Mouse (Mus musculus): Measurements from ENCODE around the gene Dab2. TPM values are rescaled to one million over a fixed set of nuclear protein-coding genes. Genes with fewer than 3 reads are reported as not detected.

The Dab2 gene
- total RNA-seq (2021) = 100 to 1,000 TPM; 435 to 470 TPM
- long read RNA-seq, experiment 1, full-length matches to known transcripts = 19 of 78 reads
- long read RNA-seq, experiment 1, partial matches to known transcripts = 47 of 78 reads
- long read RNA-seq, experiment 1, other reads (novel, unspliced or antisense) = 12 of 78 reads
- long read RNA-seq, experiment 2, full-length matches to known transcripts = 40 of 57 reads
- long read RNA-seq, experiment 2, partial matches to known transcripts = 8 of 57 reads
- long read RNA-seq, experiment 2, other reads (novel, unspliced or antisense) = 9 of 57 reads

DNA sequence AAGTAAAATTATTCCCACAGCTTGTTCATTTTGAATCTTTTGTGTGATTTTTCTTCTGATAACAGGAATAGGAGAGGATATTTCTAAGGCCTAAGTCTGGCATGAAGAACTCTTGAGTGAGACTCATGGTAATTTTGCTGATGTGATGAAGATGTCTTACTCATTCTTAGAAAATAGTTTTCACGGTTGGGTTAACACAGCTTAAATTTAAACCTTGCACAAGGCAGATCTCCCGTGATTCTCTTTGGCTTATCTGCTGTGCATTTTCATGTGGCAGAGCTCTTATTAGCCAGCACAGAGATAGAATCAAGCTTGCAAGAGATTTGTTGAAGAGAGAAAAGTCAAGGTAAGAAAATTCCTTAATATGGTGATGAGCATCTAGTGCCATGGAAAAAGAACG lies at the start of gene Dab2:
Gene Dab2, plus strand, starts transcription at position 235 of the 400 bp plus-strand sequence.
- DNase-seq = no peak

DNA sequence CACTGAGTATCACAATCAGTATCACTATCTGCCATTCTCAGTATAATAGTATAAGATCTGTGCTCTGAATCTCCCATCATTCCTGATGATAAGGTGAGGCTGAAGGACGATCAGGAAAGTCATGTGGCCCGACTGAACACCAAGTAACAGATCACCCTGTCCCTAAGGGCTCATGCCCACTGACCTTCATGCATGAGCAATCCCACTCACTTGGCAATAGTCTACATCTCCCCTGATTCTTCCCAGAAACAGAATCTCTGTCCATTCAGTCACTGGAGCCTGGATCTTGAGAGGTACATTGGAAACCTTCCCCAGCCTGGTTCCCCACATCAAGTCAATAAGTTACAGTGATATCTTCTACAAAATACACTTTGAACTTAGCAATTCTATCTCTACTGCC lies 46.1 kb upstream of the Dab2 start:
- DNase-seq = no peak

DNA sequence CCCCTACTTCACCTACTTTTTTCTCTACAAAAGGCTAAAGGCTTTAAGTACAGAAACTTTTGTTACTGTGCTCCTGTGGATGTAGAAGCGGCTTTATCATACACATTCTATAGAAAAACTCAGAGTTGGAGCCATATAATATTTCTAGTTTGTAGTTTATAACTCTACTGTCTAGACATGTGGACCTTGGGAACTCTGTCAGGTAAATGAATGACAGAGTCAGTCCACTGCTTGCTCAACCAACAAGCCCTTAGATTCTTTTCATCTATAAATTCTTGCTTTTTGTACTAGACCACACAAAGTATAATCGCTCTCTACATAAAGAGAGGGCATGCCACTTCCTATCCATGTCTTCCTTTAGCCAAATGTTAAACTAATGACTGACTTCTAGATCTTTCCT lies 45.2 kb upstream of the Dab2 start:
- no peak for DNase-seq

DNA sequence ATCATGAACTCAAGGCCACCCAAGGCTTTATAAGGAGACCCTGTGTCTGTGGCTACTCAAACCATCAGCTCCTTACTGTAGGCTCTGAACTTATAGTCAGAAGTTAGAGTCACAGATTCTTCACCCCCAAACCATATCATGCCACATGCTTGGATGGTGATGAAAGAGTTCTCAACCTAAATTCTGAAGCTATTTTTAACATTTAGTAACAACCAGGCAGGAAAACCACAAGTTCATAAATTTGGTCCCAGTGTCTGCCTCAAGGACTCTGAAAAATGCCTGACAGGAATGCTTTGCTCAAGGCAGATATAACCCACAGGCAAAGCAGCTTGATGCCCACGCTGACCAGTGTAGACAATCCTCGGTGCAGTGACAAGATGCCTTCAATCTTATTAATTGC lies 42.5 kb upstream of the Dab2 start:
- peak; percentile 9 to 23 for DNase-seq

DNA sequence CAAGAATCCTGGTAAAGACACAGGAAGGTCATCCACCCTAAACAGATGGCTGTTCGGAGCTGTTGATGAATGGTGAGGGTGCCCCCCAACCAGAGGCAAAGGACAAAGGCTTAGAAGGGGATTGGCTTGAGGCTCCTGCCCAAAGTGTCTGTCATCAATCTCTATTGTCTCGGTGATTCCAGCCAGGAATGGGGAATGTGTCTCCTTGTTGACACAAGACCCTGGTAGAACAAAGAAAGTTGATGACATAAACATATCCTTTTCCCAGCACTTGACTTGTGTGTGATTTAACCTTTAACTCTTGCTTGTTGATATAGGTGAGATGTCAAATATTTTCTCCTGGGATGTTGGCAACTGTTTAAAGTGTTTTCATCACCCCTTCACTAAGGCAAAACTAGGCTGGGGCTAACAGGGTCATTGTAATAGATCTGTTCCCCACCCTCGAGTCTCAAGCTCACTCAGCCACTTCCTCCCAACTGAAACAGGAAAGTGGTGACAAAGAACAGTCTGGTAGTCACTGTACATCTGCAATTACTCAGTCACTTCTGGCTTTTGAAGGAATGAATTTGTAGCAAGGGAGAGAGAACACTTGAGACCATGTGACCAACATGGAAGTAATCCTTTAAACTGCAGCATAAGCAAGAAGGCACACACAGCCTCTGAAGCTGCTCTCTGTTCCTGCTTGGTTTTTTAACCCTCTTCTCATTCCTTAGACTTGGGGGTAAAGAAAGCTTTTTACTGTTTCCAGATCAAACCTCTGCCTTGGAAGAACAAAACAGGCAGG lies 39.4 kb upstream of the Dab2 start:
- DNase-seq = no peak

DNA sequence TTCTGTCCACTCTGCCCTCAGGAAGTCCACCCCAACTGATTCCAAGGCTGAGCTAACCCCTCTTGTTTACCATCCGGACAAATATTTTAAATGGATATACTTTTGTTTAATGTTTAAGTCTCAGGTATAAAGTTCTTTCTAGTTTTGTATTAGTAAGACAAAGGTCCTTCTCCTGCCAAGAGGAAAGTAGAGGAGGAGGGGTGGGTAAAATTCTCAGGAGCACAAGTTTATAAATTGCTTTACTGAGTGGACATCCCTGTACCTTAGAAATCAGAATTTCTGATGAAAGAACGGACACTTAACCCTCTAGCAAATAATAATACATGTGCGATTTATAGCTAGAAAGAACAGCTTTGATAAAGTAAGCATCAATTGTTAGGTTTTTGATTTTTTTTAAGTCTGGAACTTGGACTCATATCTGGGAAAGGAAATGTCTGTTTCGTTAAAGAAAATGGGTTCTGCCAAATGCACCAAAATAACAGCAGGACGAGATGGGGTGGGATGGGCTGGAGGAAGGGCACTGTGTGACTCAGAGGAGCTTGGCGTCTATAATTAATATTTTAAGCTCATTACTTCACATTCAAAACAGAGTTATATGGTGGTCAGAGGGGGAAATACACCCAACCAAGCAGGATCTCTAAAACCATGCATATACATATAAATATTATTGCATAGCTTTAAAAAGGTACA lies 38.7 kb upstream of the Dab2 start:
- no peak for DNase-seq

DNA sequence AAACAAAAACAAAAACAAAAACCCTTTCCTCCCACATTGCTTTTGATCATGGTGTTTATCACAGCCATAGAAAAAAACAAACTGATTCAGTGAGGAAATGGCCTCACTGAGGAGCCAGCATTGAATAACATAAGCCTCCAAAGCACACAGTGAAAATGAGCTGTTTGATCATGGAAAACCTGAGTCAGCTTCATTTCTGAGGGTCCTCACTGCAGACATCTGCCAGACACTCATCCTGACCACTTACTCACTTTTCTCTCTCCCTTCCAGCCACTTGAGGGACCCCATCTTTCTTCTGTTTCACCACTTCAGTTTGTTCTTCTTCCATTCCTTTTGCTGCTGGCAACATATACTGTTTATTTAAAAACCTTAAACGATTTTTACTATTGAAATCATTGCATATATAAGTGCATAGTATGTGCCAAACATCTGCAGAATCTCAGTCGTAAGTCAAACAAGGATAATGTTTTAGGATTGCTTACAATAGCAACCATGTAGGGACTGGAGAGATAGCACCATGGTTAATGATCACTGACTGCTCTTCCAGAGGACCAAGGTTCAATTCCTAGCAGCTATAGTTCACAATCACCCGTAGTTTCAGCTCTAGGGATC lies 32.3 kb upstream of the Dab2 start:
- DNase-seq = no peak

DNA sequence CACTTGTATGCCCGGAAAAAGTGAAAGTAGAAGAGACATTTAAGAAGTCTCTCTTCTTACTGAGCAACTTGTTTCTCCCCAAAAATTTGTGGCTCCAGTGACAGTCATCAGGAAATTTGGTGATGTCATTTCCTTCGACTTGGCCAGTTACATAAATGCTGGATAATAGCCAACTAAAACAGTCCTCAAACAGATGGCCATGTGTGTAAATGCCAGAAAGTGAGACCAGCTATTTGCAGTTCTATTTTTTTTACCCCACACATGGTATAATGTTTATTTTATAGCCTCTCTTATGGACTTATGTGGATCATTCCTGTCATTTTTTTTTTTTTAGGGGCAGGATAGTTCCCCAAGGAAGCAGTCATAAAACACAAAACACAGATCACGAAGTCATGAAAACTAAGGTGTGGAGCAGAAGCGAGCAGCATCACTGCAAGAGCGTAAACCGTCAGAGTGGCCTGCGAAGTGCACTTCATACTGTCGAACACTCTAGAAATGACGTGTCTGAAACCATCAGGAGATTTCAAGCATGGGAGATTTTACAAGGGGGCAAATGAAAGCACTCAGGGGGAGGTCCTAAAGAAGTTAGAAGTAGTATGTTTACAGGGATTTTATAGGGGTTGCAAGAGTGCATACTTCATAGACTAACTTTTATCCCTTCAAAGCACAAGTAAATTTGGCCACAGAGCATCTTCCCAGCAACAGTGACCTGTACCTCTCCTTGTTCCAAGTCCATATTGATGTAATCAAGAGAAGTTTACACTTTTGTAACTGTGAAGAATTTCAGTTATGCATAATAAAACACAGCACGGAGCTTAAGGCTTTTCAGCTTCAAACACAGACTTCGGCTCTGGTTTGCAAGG lies 20.8 kb upstream of the Dab2 start:
- DNase-seq = no peak

- DNase-seq = no peak
These were observed 19.6 kb upstream of the Dab2 start for GRCm38 (mm10) chr15:6280021-6280451.

GRCm38 (mm10) chr15:6283249-6283648 lies 16.3 kb upstream of the Dab2 start:
- no peak for DNase-seq

DNA sequence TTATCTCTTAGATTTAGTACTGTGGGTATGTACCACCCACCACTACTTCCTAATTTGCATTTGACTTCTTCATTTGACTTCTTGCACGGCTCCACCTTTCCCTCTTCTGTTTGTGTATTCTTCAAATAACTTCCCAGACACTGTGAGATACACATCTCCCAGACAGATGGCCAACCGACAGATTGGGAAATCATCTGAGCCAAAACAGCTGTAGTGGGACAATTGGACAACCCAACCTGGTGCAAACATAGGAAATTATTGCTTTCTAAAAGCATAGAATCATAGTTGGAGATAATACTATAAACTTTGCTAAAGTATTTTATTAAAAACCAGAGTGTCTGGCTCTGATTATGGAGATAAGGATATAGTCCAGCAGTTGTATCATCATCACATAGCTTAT lies 3.5 kb upstream of the Dab2 start:
- DNase-seq = no peak

GRCm38 (mm10) chr15:6298726-6299125 lies 862 bp upstream of the Dab2 start:
- no peak for DNase-seq

GRCm38 (mm10) chr15:6302219-6302618 lies 2.6 kb downstream of the Dab2 start:
- no peak for DNase-seq

GRCm38 (mm10) chr15:6303822-6304221 lies 4.2 kb downstream of the Dab2 start:
- DNase-seq = no peak

DNA sequence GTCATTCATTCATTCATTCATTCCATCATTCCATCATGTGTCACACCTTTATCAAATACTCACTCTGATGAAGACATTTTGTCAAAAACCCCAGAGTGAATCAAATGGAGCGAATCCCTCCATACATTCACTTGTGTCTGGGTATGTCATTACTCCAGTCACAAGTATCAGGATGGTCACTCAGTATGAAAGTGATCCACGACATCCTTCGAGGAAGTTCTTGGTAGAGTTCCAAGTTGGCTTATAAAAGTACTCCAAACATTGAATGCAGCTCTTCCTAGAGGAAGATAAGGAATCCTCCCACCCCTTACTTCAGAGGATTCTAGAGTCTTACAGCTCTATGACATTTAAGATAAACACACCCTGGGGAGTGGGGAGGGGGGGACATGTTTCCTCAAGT lies 10.0 kb downstream of the Dab2 start:
- DNase-seq = no peak

- DNase-seq = no peak
These were observed 10.8 kb downstream of the Dab2 start for GRCm38 (mm10) chr15:6310417-6310816.

DNA sequence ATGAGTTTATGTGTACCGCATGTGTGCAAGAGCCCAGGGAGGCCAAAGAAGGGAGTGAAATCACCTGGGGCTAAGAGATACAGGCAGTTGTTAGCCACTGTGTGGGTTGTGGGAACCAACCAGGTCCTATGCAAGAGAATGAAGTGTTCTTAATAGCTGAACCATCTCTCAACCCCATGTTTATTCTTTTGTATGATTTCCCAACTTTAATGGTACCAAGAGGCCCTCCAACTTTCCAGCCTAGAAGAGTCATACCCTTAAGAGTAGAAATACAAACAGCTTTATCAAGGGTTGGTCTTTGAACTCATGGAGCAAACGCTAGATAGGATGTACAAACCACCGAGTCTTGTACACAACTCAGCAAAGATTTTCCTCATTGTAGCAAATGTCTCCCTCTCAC lies 12.8 kb downstream of the Dab2 start:
- DNase-seq = no peak

GRCm38 (mm10) chr15:6319352-6319751 lies 19.8 kb downstream of the Dab2 start:
- no peak for DNase-seq

DNA sequence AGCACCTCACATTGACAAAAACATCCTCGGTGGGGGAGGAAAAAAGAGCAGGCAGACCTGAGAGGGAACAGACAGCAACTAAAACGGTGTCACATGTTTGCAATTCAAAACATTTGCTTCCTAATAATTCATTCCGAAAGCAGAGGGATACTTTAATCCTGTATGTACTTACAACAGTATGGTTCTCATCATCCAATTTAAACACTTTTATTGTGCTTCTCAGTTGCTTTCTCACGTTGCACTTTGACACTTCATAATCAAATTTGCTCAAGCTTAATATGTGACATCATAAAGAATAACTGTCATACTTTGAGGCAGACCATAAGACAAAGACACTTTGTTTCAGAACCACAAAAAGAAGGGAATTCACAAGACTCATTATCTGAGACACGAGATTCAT lies 20.9 kb downstream of the Dab2 start:
- DNase-seq = no peak

DNA sequence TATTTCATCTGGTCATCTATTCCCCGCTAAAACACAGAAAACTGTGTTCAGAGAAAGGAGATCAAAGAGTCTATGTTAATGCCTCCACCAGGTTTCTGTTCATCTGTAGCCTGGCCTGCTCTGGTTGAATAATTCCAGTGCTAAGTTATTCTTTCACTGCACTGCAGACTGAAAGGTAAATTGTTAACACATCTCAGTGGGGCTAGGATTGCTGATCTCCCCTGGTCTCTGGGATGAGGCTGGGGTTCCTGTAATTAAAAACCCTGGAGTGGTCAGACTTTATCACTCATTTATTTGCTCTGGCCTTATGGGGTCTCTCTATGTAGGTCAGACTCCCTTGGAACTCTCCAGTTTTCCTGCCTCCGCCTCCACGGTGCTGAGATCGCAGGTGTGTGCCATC lies 21.7 kb downstream of the Dab2 start:
- no peak for DNase-seq

DNA sequence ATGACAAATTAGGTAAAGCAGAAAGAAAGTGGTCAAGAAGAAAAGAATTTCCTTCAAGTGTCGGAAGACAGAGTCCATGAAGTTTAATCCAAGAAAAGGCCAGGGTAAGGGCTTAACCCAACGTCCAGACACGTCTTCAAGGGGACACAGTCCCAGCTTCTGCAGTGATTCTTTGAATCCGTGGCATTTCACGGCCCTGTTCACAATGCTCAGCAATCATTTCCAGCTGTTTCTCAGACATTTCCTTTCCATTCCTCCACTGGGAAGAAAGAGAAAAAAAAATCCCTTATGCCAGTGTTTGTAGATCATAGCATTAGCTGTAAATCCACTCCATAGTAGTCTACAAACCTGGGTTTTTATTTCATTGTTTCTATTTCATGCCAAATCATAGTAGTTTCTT lies 22.7 kb downstream of the Dab2 start:
- no peak for DNase-seq

DNA sequence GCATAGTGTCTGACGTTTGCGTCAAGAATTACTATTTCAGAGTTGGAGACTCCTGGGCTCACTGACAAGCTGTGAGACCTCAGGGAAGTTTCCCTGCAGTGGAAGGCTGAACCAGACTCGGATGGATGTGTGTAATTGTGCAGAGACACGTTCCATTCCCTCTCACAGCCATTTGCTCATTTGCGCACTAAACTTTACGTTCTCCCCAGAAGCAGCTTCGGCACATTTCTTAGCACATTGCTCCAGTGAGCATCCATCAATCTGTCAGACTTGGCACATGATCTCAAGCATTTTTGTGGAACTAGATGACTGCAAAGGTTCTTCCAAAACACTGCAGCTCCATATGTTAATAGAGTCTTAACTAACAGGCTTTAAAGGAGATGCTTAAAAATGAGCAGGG lies 24.0 kb downstream of the Dab2 start:
- no peak for DNase-seq
